Mouse (Mus musculus) retina, postnatal 7 days (tissue): ENCODE results near the gene Nfasc.
A peak's percentile ranks its signal among the peaks of the same experiment; 100 is the strongest.

Source experiments
- DNase-seq: peaks from one replicate; pipeline ENCODE4 v3.0.0-alpha.2; 2012; ENCODE audit warnings: low read depth, low spot score

Gene Nfasc

GRCm38 (mm10) chr1:132541171-132541823, 200.3 kb downstream of the Nfasc start:
- DNase-seq = no peak

GRCm38 (mm10) chr1:132540701-132541100, 200.9 kb downstream of the Nfasc start:
- DNase-seq = no peak

- no peak for DNase-seq
These were observed 203.9 kb downstream of the Nfasc start for GRCm38 (mm10) chr1:132537736-132538135.

- DNase-seq = no peak
These were observed 205.2 kb downstream of the Nfasc start for GRCm38 (mm10) chr1:132536416-132536815.

GRCm38 (mm10) chr1:132535541-132535940, 206.1 kb downstream of the Nfasc start:
- no peak for DNase-seq

DNA sequence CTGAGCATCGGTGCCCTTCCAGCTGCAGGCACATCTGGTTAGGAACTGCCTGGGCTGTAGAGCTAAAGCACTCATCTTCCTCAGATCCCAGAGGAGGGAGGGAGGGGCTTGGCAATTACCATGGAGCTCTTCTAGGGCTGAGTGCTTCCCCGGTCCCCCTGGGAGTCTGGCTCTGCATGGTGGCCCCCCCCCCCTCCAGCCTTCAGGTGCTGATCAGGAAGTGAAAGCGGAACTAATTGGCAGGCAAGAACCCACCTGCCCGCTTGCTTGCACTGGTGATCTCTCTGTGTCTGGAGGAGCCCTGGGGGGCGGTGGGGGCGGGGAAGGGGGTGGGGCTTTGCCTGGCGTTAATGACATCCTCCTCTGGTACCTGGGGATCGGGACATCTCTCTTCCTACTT, 207.8 kb downstream of the Nfasc start:
- no peak for DNase-seq

GRCm38 (mm10) chr1:132532521-132532920, 209.1 kb downstream of the Nfasc start:
- no peak for DNase-seq

- no peak for DNase-seq
These were observed 210.9 kb downstream of the Nfasc start for GRCm38 (mm10) chr1:132530631-132531191.

GRCm38 (mm10) chr1:132528647-132529334, 212.8 kb downstream of the Nfasc start:
- no peak for DNase-seq

DNA sequence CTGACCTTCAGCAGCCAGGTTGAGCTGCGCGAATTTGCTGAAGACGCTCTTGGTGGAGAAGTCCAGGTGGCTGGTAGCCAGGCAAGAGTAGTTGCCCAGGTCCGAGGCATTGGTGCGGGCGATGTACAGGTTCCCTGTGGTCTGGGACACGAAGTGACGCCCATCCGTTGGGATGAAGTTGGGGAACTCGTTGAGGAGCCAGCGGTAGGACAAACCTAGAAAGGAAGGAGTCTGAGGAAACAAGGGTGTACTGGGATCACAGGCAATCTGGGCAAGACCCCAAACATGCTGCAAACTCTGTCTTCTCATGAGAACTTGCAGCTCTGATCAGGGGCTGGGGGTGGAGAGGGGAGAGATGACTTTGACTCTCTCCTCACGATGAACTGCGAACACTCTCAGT, 213.5 kb downstream of the Nfasc start:
- DNase-seq = no peak

DNA sequence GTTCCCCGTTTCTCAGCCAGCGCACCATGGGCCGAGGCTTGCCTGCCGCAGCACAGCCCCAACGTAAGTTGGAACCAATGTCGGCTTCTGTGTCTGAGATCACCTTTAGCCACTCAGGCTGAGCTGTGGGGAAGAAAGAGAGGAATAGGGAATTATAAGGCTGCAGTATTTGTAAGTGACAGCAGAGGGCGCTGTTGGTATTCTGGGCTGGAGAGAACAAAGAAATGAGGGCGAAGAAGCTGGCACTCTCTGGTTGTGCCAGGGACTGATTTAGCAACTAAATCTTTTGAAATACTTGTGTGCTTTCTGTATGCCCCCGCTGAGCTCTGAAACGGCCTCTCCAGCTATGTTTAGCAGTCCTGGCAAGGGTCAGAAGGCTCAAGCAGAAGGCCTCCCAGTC, 215.8 kb downstream of the Nfasc start:
- peak; percentile 79 for DNase-seq

DNA sequence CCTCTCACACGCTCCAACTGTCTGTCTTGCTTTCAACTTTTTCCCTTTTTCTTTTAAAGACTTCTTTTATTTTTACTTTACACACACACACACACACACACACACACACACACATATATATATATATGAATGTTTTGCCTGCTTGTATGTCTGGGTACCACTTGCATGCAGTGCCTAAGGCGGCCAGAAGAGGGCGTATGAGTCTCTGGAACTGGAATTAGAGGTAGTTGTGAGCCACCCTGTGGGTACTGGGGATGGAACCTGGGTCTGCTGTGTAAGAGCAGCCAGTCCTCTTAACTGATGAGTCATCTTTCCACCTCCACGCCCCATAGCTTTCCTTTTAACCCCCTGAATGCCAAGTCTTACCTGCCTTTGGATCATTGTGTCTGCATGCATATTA, 217.7 kb downstream of the Nfasc start:
- no peak for DNase-seq

GRCm38 (mm10) chr1:132523048-132523447, 218.5 kb downstream of the Nfasc start:
- DNase-seq = no peak

DNA sequence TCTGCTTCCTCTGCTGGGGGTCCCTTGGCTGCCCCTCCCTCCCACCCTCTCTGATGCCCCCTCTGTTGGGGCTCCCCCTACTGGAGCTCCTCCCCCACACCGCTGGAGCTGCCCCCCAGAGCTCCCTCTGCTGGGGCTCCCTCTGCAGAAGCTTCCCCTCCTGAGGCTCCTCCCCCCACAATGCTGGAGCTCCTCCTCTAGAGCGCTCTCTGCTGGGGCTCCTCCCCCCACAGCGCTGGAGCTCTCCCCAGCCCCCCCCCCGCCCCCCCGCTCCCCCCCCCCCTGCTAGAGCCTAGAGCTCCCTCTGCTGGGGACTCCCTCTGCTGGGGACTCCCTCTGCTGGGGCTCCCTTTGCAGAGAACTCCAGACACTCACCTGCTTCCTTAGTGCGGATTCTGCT, 220.8 kb downstream of the Nfasc start:
- DNase-seq = peak; percentile 81

DNA sequence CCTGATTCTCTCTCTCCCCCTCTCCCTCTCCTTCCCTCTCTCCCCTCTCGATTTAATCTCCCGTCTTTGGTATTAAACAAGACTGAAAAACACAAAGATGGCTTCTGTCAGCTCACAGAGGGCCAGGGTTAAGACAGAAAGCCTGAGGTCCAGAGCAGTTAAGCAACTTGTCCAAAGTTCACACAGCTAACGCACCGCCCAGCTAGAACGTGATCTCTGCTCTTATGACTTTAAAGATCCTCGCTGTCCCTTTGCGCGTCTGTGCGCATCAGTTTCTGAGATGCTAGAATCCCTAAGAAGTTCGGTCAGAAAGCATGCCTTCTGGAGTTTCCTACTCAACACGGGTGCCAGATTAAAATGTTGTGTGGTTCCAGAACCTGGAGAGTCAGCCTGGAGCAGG, 221.9 kb downstream of the Nfasc start:
- no peak for DNase-seq

GRCm38 (mm10) chr1:132518621-132519020, 223.0 kb downstream of the Nfasc start:
- no peak for DNase-seq

GRCm38 (mm10) chr1:132516776-132517175, 224.8 kb downstream of the Nfasc start:
- DNase-seq = no peak

GRCm38 (mm10) chr1:132515339-132515738, 226.3 kb downstream of the Nfasc start:
- DNase-seq = no peak
